Mouse (Mus musculus) right cerebral cortex, postnatal 14 days (tissue): ENCODE results near the gene Wdr20.

Source experiments
- DNase-seq: peaks from one replicate; pipeline ENCODE4 v3.0.0; 2022

The Wdr20 gene

GRCm38 (mm10) chr12:110782278-110782677 lies 44.5 kb downstream of the Wdr20 start:
- DNase-seq = no peak

- DNase-seq = no peak
Measured at GRCm38 (mm10) chr12:110784211-110784610, 46.5 kb downstream of the Wdr20 start.

GRCm38 (mm10) chr12:110786243-110786642 lies 48.5 kb downstream of the Wdr20 start:
- no peak for DNase-seq

GRCm38 (mm10) chr12:110790580-110790979 lies 52.8 kb downstream of the Wdr20 start:
- no peak for DNase-seq

- no peak for DNase-seq
Measured at GRCm38 (mm10) chr12:110791026-110791425, 53.3 kb downstream of the Wdr20 start.

GRCm38 (mm10) chr12:110795035-110795434 lies 57.3 kb downstream of the Wdr20 start:
- no peak for DNase-seq

GRCm38 (mm10) chr12:110796748-110797147 lies 59.0 kb downstream of the Wdr20 start:
- no peak for DNase-seq

GRCm38 (mm10) chr12:110797202-110797601 lies 59.5 kb downstream of the Wdr20 start:
- no peak for DNase-seq

GRCm38 (mm10) chr12:110797842-110798431 lies 60.2 kb downstream of the Wdr20 start:
- DNase-seq = no peak

- DNase-seq = no peak
Measured at GRCm38 (mm10) chr12:110799226-110799625, 61.5 kb downstream of the Wdr20 start.

- no peak for DNase-seq
Measured at GRCm38 (mm10) chr12:110801876-110802464, 64.2 kb downstream of the Wdr20 start.

GRCm38 (mm10) chr12:110802674-110803297 lies 65.0 kb downstream of the Wdr20 start:
- no peak for DNase-seq

- no peak for DNase-seq
Measured at GRCm38 (mm10) chr12:110804261-110804660, 66.5 kb downstream of the Wdr20 start.

- peak; percentile 26 for DNase-seq
Measured at GRCm38 (mm10) chr12:110806301-110806970, 68.7 kb downstream of the Wdr20 start.

- no peak for DNase-seq
Measured at GRCm38 (mm10) chr12:110808430-110808829, 70.7 kb downstream of the Wdr20 start.

GRCm38 (mm10) chr12:110808848-110809247 lies 71.1 kb downstream of the Wdr20 start:
- DNase-seq = no peak

- DNase-seq = no peak
Measured at GRCm38 (mm10) chr12:110813132-110813531, 75.4 kb downstream of the Wdr20 start.

- DNase-seq = no peak
Measured at GRCm38 (mm10) chr12:110813624-110814023, 75.9 kb downstream of the Wdr20 start.

- DNase-seq = no peak
Measured at GRCm38 (mm10) chr12:110814924-110815323, 77.2 kb downstream of the Wdr20 start.

GRCm38 (mm10) chr12:110816833-110817232 lies 79.1 kb downstream of the Wdr20 start:
- DNase-seq = no peak

GRCm38 (mm10) chr12:110819367-110819766 lies 81.6 kb downstream of the Wdr20 start:
- DNase-seq = no peak

- DNase-seq = no peak
Measured at GRCm38 (mm10) chr12:110821787-110822186, 84.0 kb downstream of the Wdr20 start.

GRCm38 (mm10) chr12:110822366-110822765 lies 84.6 kb downstream of the Wdr20 start:
- no peak for DNase-seq

- no peak for DNase-seq
Measured at GRCm38 (mm10) chr12:110828908-110829307, 91.2 kb downstream of the Wdr20 start.
